Mouse (Mus musculus) MEL-GATA-1-ER (cell line): ENCODE results near the gene Rnf19b.

Experiments
- DNase-seq: peaks from one replicate; pipeline ENCODE4 v3.0.0-alpha.2; 2012; ENCODE audit warnings: low read depth; ENCODE audit errors: extremely low read depth

Gene Rnf19b

GRCm38 (mm10) chr4:129034706-129035660 is 23.1 kb upstream of the Rnf19b start:
- no peak for DNase-seq

DNA sequence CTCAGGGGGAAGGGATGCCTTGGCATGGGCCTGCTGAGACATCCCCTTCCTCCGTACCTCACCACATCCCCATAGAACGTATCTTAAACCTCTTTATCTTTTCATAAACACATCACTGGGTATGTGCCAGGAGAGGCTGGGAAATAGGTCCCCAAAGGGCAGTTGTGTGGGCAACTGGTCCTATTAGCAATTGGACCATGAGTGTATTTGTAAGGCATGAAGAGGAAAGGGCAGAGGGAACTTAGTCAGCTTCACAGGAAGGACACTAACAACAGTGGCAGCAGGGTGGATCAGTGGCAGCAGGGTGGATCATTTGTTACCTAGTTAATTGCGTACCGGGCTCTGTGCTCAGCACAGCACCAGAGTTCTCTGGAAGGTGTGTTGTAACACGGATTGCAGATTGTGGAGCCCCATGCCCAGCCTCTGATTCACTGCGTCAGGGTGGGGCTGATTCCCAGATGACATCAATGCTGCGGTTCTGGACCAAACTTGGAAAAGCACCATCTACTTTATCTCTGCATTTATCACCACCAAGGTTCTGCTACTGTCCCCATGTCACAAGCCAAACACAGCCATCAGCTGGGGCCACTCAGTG is 22.1 kb upstream of the Rnf19b start:
- no peak for DNase-seq

GRCm38 (mm10) chr4:129047721-129048421 is 10.2 kb upstream of the Rnf19b start:
- no peak for DNase-seq

- DNase-seq: peak; percentile 60
These were observed 9.4 kb upstream of the Rnf19b start for GRCm38 (mm10) chr4:129048501-129049305.

GRCm38 (mm10) chr4:129049306-129050011 is 8.6 kb upstream of the Rnf19b start:
- DNase-seq: peak; percentile 42

GRCm38 (mm10) chr4:129050365-129050764 is 7.7 kb upstream of the Rnf19b start:
- no peak for DNase-seq

DNA sequence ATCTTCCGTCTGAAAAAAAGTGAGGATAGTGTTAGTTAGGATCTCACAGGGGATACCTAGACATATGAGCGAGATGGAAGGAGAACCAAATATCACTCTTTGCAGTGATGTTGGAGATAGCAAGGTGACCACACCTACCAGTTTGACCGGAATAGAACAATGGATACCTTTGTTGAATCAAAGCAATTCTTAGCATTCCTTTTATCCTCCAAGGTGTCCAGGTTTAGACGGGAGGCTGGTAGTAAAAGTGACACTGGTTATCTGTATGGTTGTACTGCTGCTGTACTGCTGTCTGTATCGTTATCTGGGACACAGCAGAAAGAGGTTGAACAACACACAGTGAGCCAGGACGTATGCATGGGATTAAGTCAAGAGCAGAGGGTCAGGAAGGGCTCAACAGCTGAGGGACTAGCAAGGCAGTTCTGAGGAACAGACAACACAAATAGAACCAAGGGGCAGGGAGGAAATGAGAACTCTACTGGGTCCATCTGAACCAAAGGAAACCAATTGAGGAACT is 7.1 kb upstream of the Rnf19b start:
- no peak for DNase-seq

DNA sequence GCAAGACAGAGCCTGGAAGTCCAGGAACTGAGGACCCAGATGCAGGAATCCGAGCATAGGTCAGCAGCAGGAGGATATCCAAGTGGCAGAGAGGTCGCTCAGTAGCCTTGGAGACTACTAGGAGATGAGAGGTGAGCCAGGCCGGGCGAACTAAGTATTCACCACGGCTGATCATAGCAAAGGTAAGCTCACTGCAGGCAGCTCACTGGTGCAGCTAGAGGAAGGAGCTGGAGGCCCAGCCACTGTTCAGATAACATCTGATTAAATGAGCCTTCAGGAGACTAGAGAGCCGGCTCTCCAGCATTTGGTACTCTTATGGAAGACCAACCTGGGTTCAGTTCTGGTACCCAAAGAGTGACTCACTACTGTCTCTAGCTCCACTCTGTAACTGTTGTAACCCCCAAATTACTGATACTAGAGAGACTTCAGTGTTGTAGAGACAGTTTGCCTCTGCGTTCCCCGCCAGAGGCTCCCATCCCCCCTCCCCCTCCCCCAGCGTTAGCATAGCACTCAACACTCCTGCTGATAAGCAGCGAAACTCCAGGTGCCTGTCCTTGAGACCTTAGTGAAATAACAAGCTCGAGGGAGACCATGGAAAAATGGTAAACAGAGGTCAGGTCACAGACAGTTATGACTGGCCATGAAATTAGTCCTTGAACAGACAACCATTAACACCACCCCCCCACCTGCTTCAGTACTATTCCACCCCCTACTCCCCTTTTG is 6.4 kb upstream of the Rnf19b start:
- no peak for DNase-seq

GRCm38 (mm10) chr4:129054757-129055156 is 3.3 kb upstream of the Rnf19b start:
- DNase-seq: no peak

GRCm38 (mm10) chr4:129055562-129055961 is 2.5 kb upstream of the Rnf19b start:
- DNase-seq: no peak

DNA sequence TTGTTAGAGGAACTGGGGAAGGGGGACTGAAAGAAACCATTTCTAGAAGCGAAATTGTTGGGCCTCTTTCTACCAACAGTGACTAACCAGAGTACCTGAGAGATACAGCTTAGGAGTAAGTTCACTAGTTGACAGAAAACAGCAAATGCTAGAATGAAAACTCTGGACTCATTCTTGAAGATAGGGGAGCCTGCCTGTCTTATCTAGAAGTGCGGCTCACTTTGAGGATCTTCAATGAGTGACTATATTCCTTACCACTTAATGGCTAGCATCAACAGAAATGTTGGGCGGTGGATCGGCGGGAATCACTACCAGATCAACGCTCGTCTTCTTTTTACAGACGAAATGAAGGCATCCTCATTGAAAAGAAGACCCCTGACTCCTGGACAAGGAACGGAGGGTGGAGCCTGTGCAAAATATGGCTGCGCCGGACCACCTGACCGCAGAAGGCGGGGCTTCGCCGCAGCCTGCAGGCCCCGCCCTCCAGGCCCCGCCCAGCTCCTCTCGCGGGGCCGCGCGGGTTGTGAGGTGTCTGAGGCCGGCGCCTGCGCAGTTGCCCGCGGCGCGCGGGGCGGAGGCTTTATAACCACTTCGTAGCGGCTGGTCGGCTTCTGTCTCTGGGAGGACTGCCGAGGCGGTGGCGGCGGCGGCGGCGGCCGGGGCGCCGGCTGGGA is 401 bp upstream of the Rnf19b start:
- peak; percentile 62 for DNase-seq

GRCm38 (mm10) chr4:129059125-129059551 is 1.1 kb downstream of the Rnf19b start:
- peak; percentile 56 for DNase-seq

DNA sequence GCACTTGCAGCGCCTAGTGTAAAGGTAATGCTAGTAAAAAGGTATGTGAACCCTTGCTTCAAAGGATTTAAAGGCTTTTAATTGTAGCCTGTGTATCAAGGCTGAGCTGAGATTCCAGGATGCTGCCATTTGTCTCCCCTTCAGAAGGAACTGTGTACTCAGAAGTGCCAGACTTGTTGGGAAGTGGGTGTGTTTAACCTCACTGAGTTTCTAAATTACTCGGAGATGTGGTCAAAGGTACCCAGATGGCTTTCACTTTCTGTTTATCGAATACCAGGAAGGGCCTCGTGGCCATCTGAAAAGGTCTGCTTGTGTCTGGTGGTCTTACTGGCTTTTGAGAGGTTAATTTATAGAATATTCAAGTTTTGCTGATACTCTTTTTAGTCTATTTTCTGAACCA is 1.9 kb downstream of the Rnf19b start:
- DNase-seq: no peak

DNA sequence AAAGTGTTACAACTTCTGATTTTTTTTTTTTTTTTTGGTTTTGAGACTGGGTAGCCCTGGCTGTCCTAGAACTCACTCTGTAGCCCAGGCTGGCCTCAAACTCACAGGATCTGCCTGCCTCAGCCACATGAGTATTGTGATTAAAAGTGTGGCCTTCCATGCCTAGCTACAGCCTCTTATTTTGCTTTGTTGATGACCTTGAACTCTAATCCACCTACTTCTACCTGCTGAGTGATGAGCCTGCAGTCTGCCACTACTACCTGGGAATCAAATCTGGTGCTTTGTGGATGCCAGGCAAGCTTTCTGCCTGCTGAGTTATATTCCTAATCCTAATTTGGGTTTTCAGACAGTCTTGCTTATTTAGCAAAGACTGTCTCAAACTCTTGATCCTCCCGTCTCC is 3.4 kb downstream of the Rnf19b start:
- no peak for DNase-seq

DNA sequence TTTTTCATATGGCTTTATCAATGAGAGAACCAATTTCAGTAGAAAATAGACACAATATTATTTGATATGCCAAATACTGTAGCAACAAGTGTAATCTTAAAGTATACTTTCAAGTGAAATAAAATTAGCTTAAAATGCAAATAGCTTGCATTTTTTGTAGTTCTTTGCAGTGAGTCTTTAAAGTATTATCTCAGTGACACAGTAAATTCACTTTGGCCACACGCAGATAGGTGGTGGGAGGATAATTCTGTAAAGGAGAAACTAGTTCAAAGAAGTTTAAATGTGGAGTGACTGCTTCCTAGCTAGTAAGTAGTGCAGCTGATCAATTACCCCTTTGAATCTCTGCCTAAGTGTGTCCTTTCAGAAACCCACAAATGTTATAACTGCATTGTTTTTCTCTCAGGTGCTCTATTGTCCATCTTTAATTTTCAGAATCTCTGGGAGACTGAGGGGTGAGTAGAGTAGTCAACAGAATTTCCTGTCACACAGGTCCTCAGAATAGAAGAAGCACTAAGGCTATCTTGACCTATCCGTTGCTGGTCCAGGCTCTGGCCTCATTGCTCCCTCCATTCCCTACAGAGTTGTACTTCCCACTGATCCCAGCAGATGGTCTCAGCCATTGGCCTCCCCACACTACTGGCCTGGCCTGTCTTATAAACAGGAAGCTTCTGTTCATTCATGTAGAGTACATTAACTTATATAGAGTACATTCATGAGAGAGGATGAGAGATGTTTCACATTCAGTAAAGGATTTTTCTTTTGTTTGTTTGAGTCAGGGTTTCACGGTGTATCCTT is 4.4 kb downstream of the Rnf19b start:
- no peak for DNase-seq

- no peak for DNase-seq
These were observed 7.7 kb downstream of the Rnf19b start for GRCm38 (mm10) chr4:129065688-129066236.

GRCm38 (mm10) chr4:129067638-129068415 is 9.8 kb downstream of the Rnf19b start:
- DNase-seq: no peak
